Comparison of ENCODE assay signal across 9 mouse cellular contexts in the genomic region with DNA sequence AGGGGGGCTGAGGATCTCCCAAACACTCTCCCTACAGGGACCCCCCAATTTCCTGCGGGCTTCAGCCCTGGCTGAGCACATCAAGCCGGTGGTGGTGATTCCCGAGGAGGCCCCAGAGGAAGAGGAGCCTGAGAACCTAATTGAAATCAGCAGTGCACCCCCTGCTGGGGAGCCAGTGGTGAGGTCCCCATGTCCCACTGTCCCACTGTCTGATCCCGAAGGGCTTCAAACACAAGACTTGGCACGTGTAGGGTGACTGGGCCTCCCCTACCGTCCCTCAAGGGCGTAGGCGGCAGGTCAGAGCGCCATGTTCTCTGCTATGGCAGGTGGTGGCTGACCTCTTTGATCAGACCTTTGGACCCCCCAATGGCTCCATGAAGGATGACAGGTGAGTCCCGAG. TPM values are rescaled to one million over a fixed set of nuclear protein-coding genes. Genes with fewer than 3 reads are reported as not detected.
DNase-seq lines count a peak whose midpoint lies in the region; ATAC-seq and TF ChIP-seq lines count a peak whose summit lies in the region.
"Had no signal": no experiment of that assay in that cellular context is flagged by ENCODE, and none has a peak within 500 bp of the region (broad histone marks: within the 10 kb centered on the region; RNA-seq: fewer than 3 reads in every experiment).

No protein-coding gene starts in this region.

- no peaks in the 10 kb centered on the region for H3K36me3 ChIP-seq in lung, postnatal 0 days (ENCODE audit: insufficient read depth, low read length)
- H3K36me3 ChIP-seq in E14TG2a.4 (ENCODE audit: insufficient read depth, low read length) = peaks cover 14% of the 10 kb centered on the region

- H3K4me2 ChIP-seq in lung, postnatal 0 days (replicated peaks; ENCODE audit: low read depth, low read length) = no peak overlapping the region
- H3K4me2 ChIP-seq: limb, embryonic 15.5 days had no signal

- H3K27me3 ChIP-seq in lung, postnatal 0 days (replicated peaks; ENCODE audit: insufficient read depth, low read length) = no peaks in the 10 kb centered on the region
- H3K27me3 ChIP-seq in E14TG2a.4 (ENCODE audit: insufficient read depth, low read length) = peaks cover 31% of the 10 kb centered on the region
- H3K27me3 ChIP-seq: limb, embryonic 15.5 days had no signal

- WGBS in lung, postnatal 0 days = 68% methylated on average over 10 of the region's 10 CpGs

- H3K9ac ChIP-seq in lung, postnatal 0 days (replicated peaks; ENCODE audit: low read depth) = no peak overlapping the region
- H3K9ac ChIP-seq: limb, embryonic 15.5 days had no signal

- peak; percentile 23; the same call in 1 of the 2 replicates for TF ChIP-seq CTCF in lung, postnatal 0 days (IDR thresholded peaks at IDR 0.05)
- TF ChIP-seq CTCF in E14TG2a.4 (conservative IDR thresholded peaks at IDR 0.05; ENCODE audit: low read length) = peak; percentile 76

- no peak overlapping the region for H3K4me3 ChIP-seq in lung, postnatal 0 days (ENCODE audit: low read depth, low read length)
- peak overlapping the region; percentile 67 for H3K4me3 ChIP-seq in E14TG2a.4 (replicated peaks; ENCODE audit: low read length)
- H3K4me3 ChIP-seq: limb, embryonic 15.5 days had no signal

- no peak overlapping the region for H3K27ac ChIP-seq in lung, postnatal 0 days (ENCODE audit: low read length)
- H3K27ac ChIP-seq: limb, embryonic 15.5 days had no signal

- TF ChIP-seq EP300 in lung, postnatal 0 days (IDR thresholded peaks at IDR 0.05) = no peak

- intact Hi-C loops in heart, postnatal 14 days (cut with DNase I) = no loop called here

- H3K4me1 ChIP-seq in lung, postnatal 0 days (ENCODE audit: insufficient read depth, low read depth, low read length) = peaks cover 11% of the 10 kb centered on the region; the same call in 1 of the 2 replicates
- H3K4me1 ChIP-seq in E14TG2a.4 (replicated peaks; ENCODE audit: low read depth, low read length) = peaks cover 74% of the 10 kb centered on the region

- no peak for ATAC-seq in lung, postnatal 0 days

- H3K9me3 ChIP-seq in lung, postnatal 0 days (ENCODE audit: low read length) = no peaks in the 10 kb centered on the region
- H3K9me3 ChIP-seq in E14TG2a.4 (ENCODE audit: low read length) = no peaks in the 10 kb centered on the region
- H3K9me3 ChIP-seq: limb, embryonic 15.5 days had no signal

- DNase-seq in heart, postnatal 14 days = peak; percentile 60 to 61
- DNase-seq in heart, adult 9 months (ENCODE audit: low spot score in 2 of 2) = no peak
- DNase-seq in lung, postnatal 0 days (ENCODE audit: low spot score) = no peak
- DNase-seq in lung, adult 18-20 months = no peak
- peak; percentile 80 for DNase-seq in R1 (ENCODE audit: low read depth, low spot score)
- no peak for DNase-seq in neural tube, embryonic 10.5 days (ENCODE audit: extremely low spot score, low spot score)
- DNase-seq: kidney, adult 11 months had no signal

RNA-seq across cellular contexts. Expression of a gene that starts 22.8 kb away (rescaled TPM):
- 10 to 100 TPM; 23.2 to 25.0 TPM for total RNA-seq in heart, postnatal 14 days (2021)
- 20.0 and 22.7 TPM in 2 replicates for polyA plus RNA-seq in lung, postnatal 0 days (2015; fragmentation: Nextera tagmentation; extraction: Ambion mirVana)

RNA-seq across cellular contexts. Expression of a gene that starts 35.9 kb away (rescaled TPM):
- total RNA-seq in heart, postnatal 14 days (2021) = 10 to 100 TPM; 22.2 to 22.7 TPM
- 28.5 and 31.0 TPM in 2 replicates for polyA plus RNA-seq in lung, postnatal 0 days (2015; fragmentation: Nextera tagmentation; extraction: Ambion mirVana)

Comparison
In these comparisons a context has a peak if more than half of its experiments do, and no peak if none do; other contexts are left out.
1. DNase-seq: peak in heart, postnatal 14 days (2 of 2) and R1 (single experiment); none in heart, adult 9 months (0 of 2), lung, postnatal 0 days (single experiment), lung, adult 18-20 months (0 of 2) and neural tube, embryonic 10.5 days (single experiment).